ENCODE assay signal across 21 mouse cellular contexts in genomic region chr11:4752836-4753235, GRCm38 (mm10).
"Had no signal": no experiment of that assay in that cellular context is flagged by ENCODE, and none has a peak within 500 bp of the region (broad histone marks: within the 10 kb centered on the region; RNA-seq: fewer than 3 reads in every experiment).

No protein-coding gene starts in this region.

- H3K4me3 ChIP-seq: kidney, embryonic 15.5 days; limb, embryonic 12.5 days; limb, embryonic 15.5 days; midbrain, embryonic 12.5 days; midbrain, embryonic 15.5 days; stomach, embryonic 15.5 days had no signal

- H3K4me1 ChIP-seq: limb, embryonic 15.5 days; stomach, embryonic 15.5 days had no signal

- H3K9ac ChIP-seq: kidney, embryonic 15.5 days; limb, embryonic 12.5 days; limb, embryonic 15.5 days; liver, embryonic 14.5 days; liver, postnatal 0 days; lung, embryonic 14.5 days; midbrain, embryonic 12.5 days; midbrain, embryonic 15.5 days; stomach, embryonic 15.5 days had no signal

- DNase-seq: kidney, adult 11 months; kidney, adult 8-10 months; kidney, postnatal 10 days; kidney, postnatal 36 days; left cerebral cortex, postnatal 4 days; liver, postnatal 0 days; lung, embryonic 14.5 days; right cerebral cortex, postnatal 25 days; spleen, adult 18-20 months; thymus, adult 18-20 months; thymus, postnatal 4 days had no signal

- H3K9me3 ChIP-seq: limb, embryonic 15.5 days; midbrain, embryonic 15.5 days; stomach, embryonic 15.5 days had no signal

- H3K27ac ChIP-seq: kidney, embryonic 15.5 days; limb, embryonic 12.5 days; limb, embryonic 15.5 days; liver, embryonic 14.5 days; macrophage; midbrain, embryonic 12.5 days; midbrain, embryonic 15.5 days; stomach, embryonic 15.5 days had no signal

- H3K4me2 ChIP-seq: kidney, embryonic 15.5 days; limb, embryonic 12.5 days; limb, embryonic 15.5 days; liver, embryonic 11.5 days; lung, embryonic 14.5 days; midbrain, embryonic 12.5 days; midbrain, embryonic 15.5 days; stomach, embryonic 15.5 days had no signal

- H3K36me3 ChIP-seq: kidney, embryonic 15.5 days; limb, embryonic 12.5 days; limb, embryonic 15.5 days; midbrain, embryonic 12.5 days; midbrain, embryonic 15.5 days; stomach, embryonic 15.5 days had no signal

- ATAC-seq: liver, postnatal 0 days; lung, postnatal 0 days; midbrain, embryonic 15.5 days had no signal
